Mouse (Mus musculus): Measurements from ENCODE around the gene Cpne4.

Gene Cpne4

DNA sequence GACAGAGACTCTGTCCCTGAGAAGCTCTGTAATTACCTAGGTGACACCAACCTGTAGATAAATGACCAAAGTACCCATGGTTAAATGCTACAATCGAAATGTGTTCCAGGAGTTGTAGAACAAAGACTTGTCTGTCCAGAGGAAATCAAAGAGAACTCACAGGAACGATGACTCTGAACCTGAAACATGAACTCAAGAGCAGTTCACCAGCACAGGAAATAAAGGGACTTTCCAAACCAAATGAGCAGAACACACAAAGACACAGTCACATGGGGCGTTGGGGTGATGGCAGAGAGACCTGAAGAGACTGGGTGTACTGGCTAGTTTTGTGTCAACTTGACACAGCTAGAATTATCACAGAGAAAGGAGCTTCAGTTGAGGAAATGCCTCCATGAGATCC lies 329.9 kb downstream of the Cpne4 start:
- DNase-seq (ENCODE audit: low read depth), result no peak

DNA sequence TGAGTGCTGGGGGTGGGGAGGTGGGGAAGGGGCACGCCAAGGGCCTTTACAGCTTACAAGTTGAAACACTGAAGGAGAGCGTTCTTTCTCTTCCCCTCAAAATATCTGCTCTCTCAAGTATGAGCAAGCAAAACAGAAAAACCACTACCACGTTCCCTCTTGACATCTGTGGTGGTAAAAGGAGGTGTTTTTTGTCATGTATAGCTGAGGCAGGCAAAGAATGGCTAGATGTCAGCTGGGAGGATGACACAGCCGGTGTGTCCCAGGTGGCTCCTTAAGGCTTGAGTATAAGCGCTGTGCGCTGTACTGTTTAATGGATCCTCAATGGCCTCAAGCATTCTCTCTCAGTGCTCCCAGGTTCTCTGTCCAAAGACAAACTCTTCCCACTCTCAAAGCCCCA lies 331.5 kb downstream of the Cpne4 start:
- no peak for DNase-seq (ENCODE audit: low read depth)

DNA sequence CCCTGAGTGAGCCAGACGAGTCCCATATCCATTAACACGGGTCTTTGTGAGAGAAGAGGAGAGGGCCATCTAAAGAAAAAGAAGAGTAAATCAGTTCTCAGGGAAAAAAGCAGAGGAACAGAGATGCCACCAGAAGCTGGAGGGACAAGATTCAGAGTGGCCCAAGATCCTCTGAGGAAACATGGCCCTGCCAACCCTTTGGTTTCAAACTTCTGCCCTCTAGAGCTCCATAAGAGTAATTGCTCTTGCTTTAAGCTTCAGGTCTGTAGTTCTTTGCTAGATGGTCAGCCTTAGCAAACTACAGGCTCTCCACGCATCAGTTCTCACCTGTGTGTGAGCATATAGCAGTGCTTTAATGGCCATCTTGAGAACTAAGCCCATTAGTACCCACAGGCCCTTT lies 343.4 kb downstream of the Cpne4 start:
- no peak for DNase-seq (ENCODE audit: low read depth)

DNA sequence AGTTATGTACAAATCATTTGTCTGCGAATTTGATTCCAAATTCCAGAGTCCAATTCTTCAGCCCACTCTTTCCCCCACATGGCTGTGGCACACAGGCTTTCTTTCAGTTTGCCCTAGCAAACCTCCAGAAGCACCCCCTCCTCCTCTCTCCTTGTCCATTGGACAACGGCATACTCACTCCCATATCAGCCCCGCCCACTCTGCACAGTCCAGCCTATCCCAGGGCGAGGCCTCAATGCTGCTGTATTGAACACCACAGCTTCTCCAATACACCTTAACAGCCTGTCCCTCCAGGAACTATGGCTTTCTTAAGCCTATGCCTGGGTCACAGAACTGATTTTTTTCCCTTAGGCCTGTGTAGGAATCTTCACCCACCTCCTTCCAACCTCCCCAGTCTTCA lies 348.3 kb downstream of the Cpne4 start:
- DNase-seq (ENCODE audit: low read depth), result no peak

DNA sequence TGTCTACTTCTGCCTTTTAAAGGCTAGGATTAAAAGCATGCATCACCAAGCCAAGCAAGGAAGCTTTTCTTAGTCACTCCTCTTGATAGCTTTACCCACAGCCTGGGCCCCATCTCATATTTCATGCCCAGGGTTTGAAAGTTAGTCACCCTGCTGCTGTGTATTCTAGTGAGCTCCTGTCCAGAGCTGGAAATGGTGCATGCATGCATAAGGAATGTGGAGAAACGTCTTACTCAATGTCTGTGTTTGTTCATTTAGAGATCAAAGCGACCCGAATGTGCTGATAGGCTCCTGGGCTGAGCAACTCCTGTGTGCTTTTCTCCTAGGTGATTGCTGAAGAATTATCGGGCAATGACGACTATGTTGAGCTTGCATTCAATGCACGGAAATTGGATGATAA lies 354.0 kb downstream of the Cpne4 start:
- DNase-seq (ENCODE audit: low read depth), result no peak

DNA sequence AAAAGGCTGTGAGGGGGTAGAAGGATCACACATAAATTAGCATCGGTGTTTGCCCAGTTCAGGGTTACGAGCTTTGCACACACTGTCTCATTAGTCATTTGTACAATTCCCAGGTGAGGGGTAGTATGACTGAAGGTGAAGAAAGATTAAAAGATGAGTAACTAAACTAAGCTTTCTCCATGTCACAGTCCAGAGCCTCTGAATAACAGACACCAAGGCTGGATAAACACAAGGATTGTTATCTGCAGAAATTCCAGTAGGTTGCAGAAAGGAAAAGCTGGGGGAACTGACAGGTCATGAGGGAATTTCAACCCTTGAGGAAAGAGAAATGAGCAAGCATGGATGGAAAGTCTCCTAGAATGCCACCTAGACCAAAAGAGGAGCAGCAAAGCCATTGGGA lies 354.7 kb downstream of the Cpne4 start:
- DNase-seq (ENCODE audit: low read depth), result no peak

DNA sequence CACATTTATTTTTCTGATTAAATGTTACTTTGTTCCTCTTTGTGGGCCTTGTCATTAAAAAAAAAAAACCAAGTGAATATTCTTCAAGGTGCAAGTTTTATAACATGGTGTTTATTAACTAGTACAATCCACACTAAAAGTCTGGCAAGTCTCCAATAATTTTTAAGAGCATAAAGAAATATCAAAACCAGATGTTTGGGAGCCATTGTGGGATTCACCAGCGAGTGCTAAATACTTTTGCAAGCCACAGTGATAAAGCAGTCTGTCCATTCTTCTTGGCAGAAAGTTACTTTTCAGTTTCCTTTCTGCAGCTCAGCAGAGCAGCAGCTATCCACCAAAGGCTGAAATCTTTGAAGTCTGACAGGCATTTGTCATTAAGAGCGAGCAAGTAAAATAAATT lies 365.6 kb downstream of the Cpne4 start:
- no peak for DNase-seq (ENCODE audit: low read depth)

DNA sequence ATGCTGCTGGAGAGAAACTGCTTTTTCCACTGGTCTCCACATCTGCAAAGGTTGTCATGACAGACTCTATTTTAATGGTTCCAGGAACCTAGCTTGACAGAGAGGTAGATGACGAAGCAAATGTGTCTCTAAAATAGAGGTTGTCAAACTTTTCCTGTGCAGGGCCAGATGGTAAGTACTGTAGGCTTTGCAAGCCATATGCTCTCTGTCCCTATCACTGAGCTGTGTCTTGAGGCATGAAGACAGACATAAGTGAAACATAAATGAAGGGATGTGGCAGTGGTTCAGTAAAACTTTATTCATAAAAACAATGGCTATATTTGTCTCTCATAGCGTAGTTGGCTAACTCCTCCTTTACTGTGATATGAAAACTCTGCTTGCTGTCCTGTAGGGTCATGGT lies 366.2 kb downstream of the Cpne4 start:
- DNase-seq (ENCODE audit: low read depth), result no peak

DNA sequence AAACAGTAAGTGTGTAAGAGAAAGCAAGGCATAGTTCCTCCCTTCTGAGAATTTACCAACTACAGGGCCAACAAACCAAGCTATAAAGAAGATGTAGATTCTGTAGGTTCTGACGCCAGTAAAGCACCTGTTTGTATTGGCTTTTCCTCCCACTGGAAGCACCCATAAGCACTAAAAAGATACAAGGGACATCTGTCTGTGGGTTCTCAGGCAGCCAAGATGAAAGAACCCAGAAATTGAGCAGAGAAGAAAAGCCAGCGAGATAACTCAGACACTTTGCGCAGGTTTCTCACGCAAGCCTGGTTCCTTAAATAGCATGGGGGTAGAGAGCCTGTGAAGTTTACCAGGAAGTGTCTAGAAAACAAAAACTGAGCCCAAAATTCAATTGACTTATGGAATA lies 374.1 kb downstream of the Cpne4 start:
- DNase-seq (ENCODE audit: low read depth), result no peak

DNA sequence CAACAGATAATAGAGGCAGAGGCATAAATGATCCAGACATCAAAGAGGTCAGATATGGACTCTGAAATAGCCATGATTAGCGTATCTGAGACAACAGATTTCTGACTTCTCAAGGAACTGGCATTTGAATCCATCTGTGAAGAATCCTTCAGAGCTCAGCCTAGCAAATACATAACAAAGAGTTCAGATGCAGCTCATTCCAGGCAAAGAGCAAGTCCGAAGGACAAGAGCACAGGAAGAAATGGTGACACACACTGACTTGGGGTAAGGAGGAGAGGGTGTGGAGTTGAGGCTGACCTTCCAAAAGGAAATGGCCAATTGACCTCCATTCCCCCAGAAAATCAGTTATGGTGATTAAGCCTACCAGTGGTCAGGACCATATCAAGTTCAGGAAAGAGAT lies 375.0 kb downstream of the Cpne4 start:
- no peak for DNase-seq (ENCODE audit: low read depth)

DNA sequence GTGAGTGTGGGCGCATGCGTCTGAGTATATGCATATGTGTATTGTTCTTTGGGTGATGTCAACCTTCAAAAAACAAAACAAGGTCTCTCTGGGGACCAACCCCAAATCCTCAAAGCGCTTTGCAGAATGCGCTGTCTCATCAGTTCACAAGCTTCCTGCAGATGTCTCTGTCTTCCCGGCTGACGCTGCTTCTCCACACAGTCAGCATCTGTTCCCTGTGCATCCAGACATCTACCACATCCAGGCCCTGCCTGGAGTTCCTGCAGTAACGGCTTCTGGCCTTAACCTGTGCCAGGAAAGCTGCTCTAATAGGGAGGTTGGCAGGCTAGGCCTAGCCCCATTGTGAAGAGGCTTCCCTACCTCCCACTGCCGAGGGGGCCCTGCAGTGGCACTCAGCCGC lies 381.7 kb downstream of the Cpne4 start:
- DNase-seq (ENCODE audit: low read depth), result no peak

DNA sequence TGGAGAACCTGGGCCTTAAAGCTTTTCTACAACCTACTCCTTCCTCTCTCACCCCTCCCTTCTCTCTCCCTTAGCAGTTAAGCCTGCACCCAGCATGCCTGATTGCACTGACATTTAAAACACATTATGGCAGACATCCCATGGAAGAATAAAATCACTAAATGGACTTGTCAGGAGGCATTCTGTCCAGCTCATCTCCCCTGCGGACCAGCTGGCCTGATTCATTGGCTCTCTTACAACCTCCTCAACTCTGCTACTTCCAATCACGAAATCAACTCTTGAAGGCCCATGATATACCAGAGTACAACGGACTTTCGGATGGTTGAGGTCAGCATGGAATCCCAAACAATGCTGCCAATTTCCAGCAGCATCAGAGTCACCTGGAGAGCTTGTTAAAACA lies 393.3 kb downstream of the Cpne4 start:
- DNase-seq (ENCODE audit: low read depth), result no peak

DNA sequence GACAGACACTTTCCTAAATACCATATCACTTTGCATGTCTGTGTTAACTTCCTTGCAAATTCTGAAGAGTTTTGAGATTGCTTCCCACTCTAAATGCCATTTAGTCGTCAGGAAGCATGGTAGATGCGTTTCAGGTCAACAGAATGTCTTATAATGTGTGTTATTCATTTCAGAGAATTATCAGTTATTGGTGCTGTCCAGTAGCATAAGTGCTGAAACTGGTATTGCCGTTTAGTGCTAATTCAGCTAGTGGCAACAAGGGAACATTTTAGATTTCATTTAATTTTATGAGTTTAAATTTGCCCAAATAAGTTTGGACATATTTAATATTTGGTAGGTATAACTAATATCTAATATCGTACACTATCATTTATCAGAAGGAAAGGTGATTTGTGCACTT lies 403.5 kb downstream of the Cpne4 start:
- DNase-seq (ENCODE audit: low read depth), result no peak

DNA sequence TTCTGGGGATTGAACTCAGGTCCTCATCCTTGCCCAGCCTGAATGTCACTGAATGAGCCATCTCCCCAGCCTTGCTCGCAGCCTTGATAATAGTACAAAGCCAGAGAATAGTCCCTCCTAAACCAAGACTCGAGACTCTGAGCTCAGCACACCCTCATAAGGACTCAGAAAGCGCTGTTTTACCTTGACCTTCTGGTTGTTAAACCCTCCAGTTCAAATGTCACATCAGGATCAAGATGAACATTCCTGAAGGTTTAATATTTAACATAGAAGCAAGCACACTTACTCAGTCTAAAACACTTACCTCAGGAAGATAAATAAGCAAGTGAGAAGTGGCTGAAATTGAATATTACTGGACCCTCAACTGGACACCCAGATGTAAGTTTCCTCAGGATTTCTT lies 405.1 kb downstream of the Cpne4 start:
- DNase-seq (ENCODE audit: low read depth), result no peak

DNA sequence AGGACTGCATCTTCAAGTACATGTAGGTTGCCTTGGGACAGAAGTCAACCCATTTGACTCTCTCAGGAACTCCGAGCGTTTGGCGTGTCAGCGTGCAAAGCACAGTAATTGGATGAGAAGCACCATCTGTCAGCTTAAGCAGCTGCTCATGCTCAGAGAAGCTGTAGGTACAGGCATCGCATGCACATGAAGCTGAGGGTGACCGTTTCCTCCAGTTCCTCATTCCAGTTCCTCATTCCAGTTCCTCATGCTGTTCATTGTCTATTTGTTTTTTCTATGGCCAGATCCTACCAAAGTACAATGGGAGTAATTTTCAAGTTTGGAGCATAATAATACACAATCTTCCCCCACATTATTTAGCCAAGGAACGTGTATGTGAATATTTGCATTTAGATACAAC lies 425.7 kb downstream of the Cpne4 start:
- no peak for DNase-seq (ENCODE audit: low read depth)

DNA sequence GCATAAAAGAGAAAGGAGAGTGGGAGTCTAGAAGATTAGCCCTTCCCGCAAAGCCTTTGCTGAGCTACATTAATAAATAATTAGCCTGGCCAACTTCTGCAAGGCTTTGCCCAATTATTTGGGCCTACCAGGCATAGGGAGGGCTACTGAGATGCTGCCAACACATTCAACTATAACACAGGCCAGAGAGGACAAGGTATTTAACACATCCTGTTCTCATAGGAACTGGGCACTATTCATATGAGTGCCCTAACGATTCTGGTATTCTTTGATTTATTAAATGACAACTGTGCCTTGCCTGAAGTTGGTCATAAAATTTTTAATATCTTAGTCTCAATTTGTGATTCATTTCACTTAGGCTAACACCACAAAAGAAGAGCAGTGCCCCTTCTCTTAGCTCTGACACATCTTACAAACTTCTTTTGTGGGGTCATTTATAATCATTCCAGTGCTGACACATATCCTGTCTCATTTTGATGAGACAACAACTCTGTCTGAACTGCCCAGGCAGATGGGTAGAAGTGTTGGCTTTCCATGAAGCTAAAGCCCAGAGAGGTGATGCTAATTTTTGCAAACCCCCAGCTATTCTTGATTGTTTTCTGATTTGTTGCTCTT lies 435.0 kb downstream of the Cpne4 start:
- DNase-seq (ENCODE audit: low read depth), result no peak

DNA sequence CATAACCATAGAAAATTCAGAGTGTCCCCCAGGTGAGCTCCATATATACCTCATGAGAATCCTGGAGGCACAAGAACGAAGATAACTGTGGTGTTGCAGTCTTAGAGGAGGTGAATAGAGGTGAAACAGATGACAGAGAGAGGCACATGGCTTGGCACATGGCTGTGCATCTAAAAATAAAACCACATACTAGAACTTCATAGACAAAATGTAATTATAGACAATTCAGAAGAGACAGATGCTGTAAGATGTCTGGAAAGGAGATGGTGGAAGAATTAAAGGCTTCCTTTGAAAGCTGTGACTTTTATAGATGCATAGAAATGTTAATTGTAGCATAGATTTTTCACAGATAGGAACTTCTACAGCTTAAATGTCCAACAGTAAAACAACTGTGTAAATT lies 451.1 kb downstream of the Cpne4 start:
- no peak for DNase-seq (ENCODE audit: low read depth)

DNA sequence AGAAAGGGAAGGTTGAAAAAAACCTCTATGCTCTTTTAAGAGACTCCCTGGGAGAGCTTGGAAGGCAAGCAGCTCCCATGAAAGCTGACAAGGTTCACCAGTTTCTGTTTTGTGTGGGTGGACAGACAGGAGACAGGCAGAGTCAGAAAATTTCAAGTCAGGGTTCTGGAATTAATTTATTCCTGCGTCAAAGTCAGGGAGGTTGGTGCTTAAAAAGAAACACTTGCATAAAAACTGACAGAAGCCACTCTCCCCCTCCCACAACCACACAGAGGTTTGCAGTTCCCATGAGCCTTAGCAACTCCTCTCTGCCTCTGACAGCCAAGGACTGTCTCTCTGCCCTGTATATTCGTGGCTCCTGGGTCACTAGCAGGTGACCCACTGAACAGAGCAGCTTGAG lies 463.6 kb downstream of the Cpne4 start:
- DNase-seq (ENCODE audit: low read depth), result no peak

DNA sequence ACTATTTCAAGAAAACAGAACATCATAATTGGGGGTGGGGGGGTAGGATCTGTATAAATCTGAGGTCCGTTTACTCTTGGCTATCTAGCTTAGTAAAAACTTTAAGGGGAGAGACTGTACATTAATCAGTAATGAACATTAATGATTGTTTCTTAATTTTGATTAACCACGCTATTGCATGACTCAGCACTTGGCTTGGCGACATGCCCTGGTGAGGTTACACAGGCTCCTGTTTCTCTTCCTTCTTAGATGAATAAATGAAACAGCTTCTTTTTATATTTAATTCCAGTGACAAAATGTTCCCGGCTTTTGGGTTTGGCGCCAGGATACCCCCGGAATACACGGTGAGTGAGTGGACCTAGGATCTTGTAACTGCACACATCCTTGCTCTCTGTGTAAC lies 471.1 kb downstream of the Cpne4 start:
- no peak for DNase-seq (ENCODE audit: low read depth)

DNA sequence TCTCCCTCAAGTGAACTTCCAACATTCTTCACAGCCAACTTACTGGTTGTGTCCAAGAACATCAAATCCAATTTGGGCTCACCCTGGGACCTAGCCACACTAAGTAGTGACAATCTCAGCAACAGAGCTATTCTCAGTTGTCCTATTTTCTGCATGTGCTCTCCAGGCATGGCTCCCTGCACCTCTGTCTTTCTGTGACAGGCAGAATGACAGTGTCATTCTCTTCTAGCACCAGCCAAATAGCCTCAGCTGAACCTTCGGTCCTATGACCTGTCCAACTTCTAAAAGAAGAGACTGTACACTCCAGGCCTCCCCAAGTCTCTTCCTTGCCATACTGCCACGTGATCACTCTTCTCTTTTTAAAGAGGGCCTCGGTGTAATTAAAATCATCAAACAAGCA lies 481.2 kb downstream of the Cpne4 start:
- DNase-seq (ENCODE audit: low read depth), result no peak

DNA sequence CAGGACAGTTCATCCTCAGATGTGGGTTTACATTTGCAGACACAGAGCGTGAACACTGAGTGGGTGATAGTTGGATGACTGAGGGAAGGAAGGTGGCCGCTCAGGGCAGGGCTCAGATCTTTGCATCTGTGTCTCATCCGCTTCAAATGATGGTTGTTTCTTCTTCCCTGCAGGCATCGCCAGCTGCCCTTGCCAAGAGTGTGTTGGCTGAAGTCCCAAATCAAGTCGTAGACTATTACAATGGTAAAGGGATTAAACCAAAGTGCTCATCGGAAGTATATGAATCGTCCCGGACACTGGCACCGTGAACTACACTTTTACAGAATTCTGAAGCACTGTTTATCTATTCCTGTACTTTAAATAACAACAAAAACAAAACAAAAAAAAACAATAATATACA lies 485.5 kb downstream of the Cpne4 start:
- DNase-seq (ENCODE audit: low read depth), result no peak

DNA sequence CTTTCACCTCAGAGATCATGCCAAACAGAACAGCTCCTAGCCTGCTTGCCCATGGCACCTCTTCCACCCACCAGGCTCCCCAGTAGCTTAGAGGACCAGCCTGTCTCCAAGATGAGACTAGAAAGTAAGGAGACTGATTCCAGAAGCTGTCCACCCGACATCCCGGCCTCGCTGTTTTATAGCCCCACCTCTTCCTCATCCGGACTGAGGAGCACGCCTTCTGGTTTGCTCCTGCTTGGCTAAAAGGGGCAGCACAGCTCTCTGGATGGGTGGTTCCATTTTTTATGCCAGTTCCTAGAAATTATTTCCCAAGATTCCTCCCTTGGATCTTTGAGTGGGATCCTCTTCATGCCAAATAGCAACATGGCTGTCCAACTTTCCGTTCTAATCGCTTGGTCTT lies 486.6 kb downstream of the Cpne4 start:
- DNase-seq (ENCODE audit: low read depth), result no peak

DNA sequence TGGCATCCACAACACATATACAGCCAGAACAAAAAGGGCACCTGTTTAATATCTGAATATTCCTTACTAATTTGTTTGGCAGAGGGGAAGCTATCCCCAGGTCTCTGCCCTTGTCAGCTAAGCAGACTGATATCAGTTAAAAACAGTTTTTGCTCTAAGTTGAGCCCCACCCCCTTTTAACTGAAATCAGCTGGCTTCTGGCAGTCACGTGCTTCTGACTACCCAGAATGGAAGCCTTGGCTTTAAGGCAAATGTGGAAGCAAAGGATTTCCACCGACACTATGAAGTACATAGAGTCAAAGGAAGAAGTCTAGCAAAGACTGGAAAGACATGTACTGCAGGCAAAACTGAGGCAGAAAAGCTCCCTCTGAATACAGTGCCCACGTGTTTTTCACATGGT lies 490.8 kb downstream of the Cpne4 start:
- no peak for DNase-seq (ENCODE audit: low read depth)

DNA sequence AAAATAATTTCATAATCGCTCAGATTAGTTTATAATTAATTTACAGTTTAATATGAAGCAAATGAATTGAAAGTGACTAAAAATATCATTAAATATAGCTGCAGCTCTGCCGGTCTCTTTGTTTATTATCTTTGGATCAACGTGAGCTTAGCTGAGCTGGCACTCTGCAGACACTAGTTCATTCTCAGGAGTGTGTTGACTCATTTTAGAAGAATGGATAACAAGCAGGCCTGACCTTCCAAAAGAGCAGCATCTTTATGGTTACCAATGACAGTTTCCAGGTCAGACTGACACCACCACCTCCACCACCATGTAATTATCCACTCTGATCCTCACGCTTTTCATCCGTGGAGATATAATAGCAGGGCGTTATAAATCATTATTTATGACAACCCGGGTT lies 498.9 kb downstream of the Cpne4 start:
- no peak for DNase-seq (ENCODE audit: low read depth)

DNA sequence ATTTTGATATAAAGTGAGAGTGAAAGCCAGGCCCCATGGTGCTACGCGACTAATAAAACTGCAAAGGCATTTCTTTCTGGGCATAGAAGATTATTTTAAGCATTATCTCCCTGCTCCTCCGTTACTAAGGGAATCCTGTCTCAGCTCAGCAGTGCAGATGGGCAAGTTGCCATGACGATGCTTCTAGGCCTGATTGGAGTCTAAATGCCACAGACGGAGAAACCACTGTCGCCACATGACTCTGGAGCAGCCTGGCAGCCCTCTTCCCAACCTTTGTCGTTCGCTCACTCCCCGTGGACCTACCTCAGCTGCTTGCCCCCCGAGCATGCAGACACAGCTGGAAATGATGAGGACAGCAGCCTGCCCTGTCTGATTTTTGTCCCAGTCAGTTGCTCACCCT lies 501.3 kb downstream of the Cpne4 start:
- DNase-seq (ENCODE audit: low read depth), result no peak

All from naive thymus-derived CD4-positive, alpha-beta T cell, adult 2 months (primary cell).